Mouse (Mus musculus): ENCODE data around the gene Gm20509. TPM values are rescaled to one million over a fixed set of nuclear protein-coding genes. Genes with fewer than 3 reads are reported as not detected.

Gm20509 gene
- polyA plus RNA-seq, 1 experiment from 2014 or later, result not detected

GRCm38 (mm10) chr9:73079801-73080325 lies 22.4 kb upstream of the Gm20509 start:
- Histone ChIP-seq H3K27me3 (no peaks in the 10 kb centered on the region), H3K9me3 (no peaks in the 10 kb centered on the region), H3K4me2 (no peak overlapping the region), H3K36me3 (no peaks in the 10 kb centered on the region), H3K27ac (no peak overlapping the region), H3K9ac (replicated peaks) (no peak overlapping the region), H3K4me3 (replicated peaks) (no peak overlapping the region), H3K4me1 (replicated peaks) (no peaks in the 10 kb centered on the region)
- 57% methylated on average over 7 of the region's 7 CpGs for WGBS
- ATAC-seq (ENCODE audit: insufficient number of reproducible peaks, insufficient read depth, low FRiP score, low TSS enrichment, low read depth), result no peak

GRCm38 (mm10) chr9:73082291-73083000 lies 19.8 kb upstream of the Gm20509 start:
- H3K4me1 ChIP-seq (replicated peaks), result no peaks in the 10 kb centered on the region
- no peak for ATAC-seq (ENCODE audit: insufficient number of reproducible peaks, insufficient read depth, low FRiP score, low TSS enrichment, low read depth)
- H3K27me3 ChIP-seq, result no peaks in the 10 kb centered on the region
- no peaks in the 10 kb centered on the region for H3K9me3 ChIP-seq
- H3K36me3 ChIP-seq, result no peaks in the 10 kb centered on the region
- no peak overlapping the region for H3K4me2 ChIP-seq
- no peak overlapping the region for H3K9ac ChIP-seq (replicated peaks)
- H3K27ac ChIP-seq, result no peak overlapping the region
- 77% methylated on average over 8 of the region's 8 CpGs for WGBS
- H3K4me3 ChIP-seq (replicated peaks), result no peak overlapping the region

GRCm38 (mm10) chr9:73083956-73084355 lies 18.3 kb upstream of the Gm20509 start:
- Histone ChIP-seq H3K27me3 (no peaks in the 10 kb centered on the region), H3K4me1 (replicated peaks) (no peaks in the 10 kb centered on the region), H3K9ac (replicated peaks) (no peak overlapping the region), H3K27ac (no peak overlapping the region), H3K36me3 (no peaks in the 10 kb centered on the region), H3K4me3 (replicated peaks) (no peak overlapping the region), H3K9me3 (no peaks in the 10 kb centered on the region), H3K4me2 (no peak overlapping the region)
- no peak for ATAC-seq (ENCODE audit: insufficient number of reproducible peaks, insufficient read depth, low FRiP score, low TSS enrichment, low read depth)
- whole genome bisulfite sequencing, result 68% methylated on average over 6 of the region's 6 CpGs

GRCm38 (mm10) chr9:73085845-73086244 lies 16.4 kb upstream of the Gm20509 start:
- H3K9me3 ChIP-seq, result no peaks in the 10 kb centered on the region
- no peak overlapping the region for H3K27ac ChIP-seq
- H3K36me3 ChIP-seq, result no peaks in the 10 kb centered on the region
- no peak for ATAC-seq (ENCODE audit: insufficient number of reproducible peaks, insufficient read depth, low FRiP score, low TSS enrichment, low read depth)
- 0 out of 2 replicates have a peak, but pooled peaks cover 3% of the 10 kb centered on the region for H3K27me3 ChIP-seq
- H3K4me3 ChIP-seq (replicated peaks), result no peak overlapping the region
- H3K9ac ChIP-seq (replicated peaks), result no peak overlapping the region
- 86% methylated on average over 6 of the region's 6 CpGs for WGBS
- no peak overlapping the region for H3K4me2 ChIP-seq
- H3K4me1 ChIP-seq (replicated peaks), result no peaks in the 10 kb centered on the region

GRCm38 (mm10) chr9:73087121-73087520 lies 15.1 kb upstream of the Gm20509 start:
- 64% methylated on average over 8 of the region's 8 CpGs for WGBS
- Histone ChIP-seq H3K4me3 (replicated peaks) (no peak overlapping the region), H3K27me3 (0 out of 2 replicates have a peak, but pooled peaks cover 3% of the 10 kb centered on the region), H3K4me1 (replicated peaks) (no peaks in the 10 kb centered on the region), H3K36me3 (no peaks in the 10 kb centered on the region), H3K27ac (no peak overlapping the region), H3K9ac (replicated peaks) (no peak overlapping the region), H3K4me2 (no peak overlapping the region), H3K9me3 (no peaks in the 10 kb centered on the region)
- ATAC-seq (ENCODE audit: insufficient number of reproducible peaks, insufficient read depth, low FRiP score, low TSS enrichment, low read depth), result no peak

- H3K9ac ChIP-seq (replicated peaks), result no peak overlapping the region
- ATAC-seq (ENCODE audit: insufficient number of reproducible peaks, insufficient read depth, low FRiP score, low TSS enrichment, low read depth), result no peak
- H3K9me3 ChIP-seq, result no peaks in the 10 kb centered on the region
- H3K4me2 ChIP-seq, result no peak overlapping the region
- 0 out of 2 replicates have a peak, but pooled peaks cover 3% of the 10 kb centered on the region for H3K27me3 ChIP-seq
- no peak overlapping the region for H3K4me3 ChIP-seq (replicated peaks)
- H3K4me1 ChIP-seq (replicated peaks), result no peaks in the 10 kb centered on the region
- no peak overlapping the region for H3K27ac ChIP-seq
- 76% methylated on average over 5 of the region's 5 CpGs for WGBS
- H3K36me3 ChIP-seq, result no peaks in the 10 kb centered on the region
Measured at GRCm38 (mm10) chr9:73087581-73087980, 14.7 kb upstream of the Gm20509 start.

GRCm38 (mm10) chr9:73089222-73089920 lies 12.9 kb upstream of the Gm20509 start:
- Histone ChIP-seq H3K4me2 (no peak overlapping the region), H3K36me3 (no peaks in the 10 kb centered on the region), H3K27ac (no peak overlapping the region), H3K4me1 (replicated peaks) (no peaks in the 10 kb centered on the region), H3K4me3 (replicated peaks) (no peak overlapping the region), H3K27me3 (0 out of 2 replicates have a peak, but pooled peaks cover 3% of the 10 kb centered on the region), H3K9ac (replicated peaks) (0 out of 2 replicates have a peak overlapping the region, but pooled peaks have one; percentile 12), H3K9me3 (no peaks in the 10 kb centered on the region)
- WGBS, result 69% methylated on average over 16 of the region's 16 CpGs
- ATAC-seq (ENCODE audit: insufficient number of reproducible peaks, insufficient read depth, low FRiP score, low TSS enrichment, low read depth), result no peak

GRCm38 (mm10) chr9:73090121-73090520 lies 12.1 kb upstream of the Gm20509 start:
- no peaks in the 10 kb centered on the region for H3K4me1 ChIP-seq (replicated peaks)
- H3K36me3 ChIP-seq, result no peaks in the 10 kb centered on the region
- no peak overlapping the region for H3K4me3 ChIP-seq (replicated peaks)
- 85% methylated on average over 10 of the region's 10 CpGs for WGBS
- no peak overlapping the region for H3K9ac ChIP-seq (replicated peaks)
- peaks cover 4% of the 10 kb centered on the region for H3K27me3 ChIP-seq
- H3K4me2 ChIP-seq, result no peak overlapping the region
- H3K27ac ChIP-seq, result no peak overlapping the region
- no peaks in the 10 kb centered on the region for H3K9me3 ChIP-seq
- no peak for ATAC-seq (ENCODE audit: insufficient number of reproducible peaks, insufficient read depth, low FRiP score, low TSS enrichment, low read depth)

- 2% methylated on average over 1 of the region's 1 CpGs for WGBS
- no peaks in the 10 kb centered on the region for H3K9me3 ChIP-seq
Measured at GRCm38 (mm10) chr9:73091747-73092146, 10.5 kb upstream of the Gm20509 start.

GRCm38 (mm10) chr9:73094580-73094979 lies 7.7 kb upstream of the Gm20509 start:
- no peak overlapping the region for H3K27ac ChIP-seq
- WGBS, result 39% methylated on average over 17 of the region's 17 CpGs
- no peaks in the 10 kb centered on the region for H3K4me1 ChIP-seq (replicated peaks)
- no peaks in the 10 kb centered on the region for H3K9me3 ChIP-seq
- peaks cover 8% of the 10 kb centered on the region for H3K27me3 ChIP-seq
- no peak overlapping the region for H3K9ac ChIP-seq (replicated peaks)
- ATAC-seq (ENCODE audit: insufficient number of reproducible peaks, insufficient read depth, low FRiP score, low TSS enrichment, low read depth), result no peak
- H3K36me3 ChIP-seq, result no peaks in the 10 kb centered on the region
- H3K4me3 ChIP-seq (replicated peaks), result no peak overlapping the region
- H3K4me2 ChIP-seq, result 0 out of 2 replicates have a peak overlapping the region, but pooled peaks have one; percentile 10

More at GRCm38 (mm10) chr9:73091747-73092146, 10.5 kb upstream of the Gm20509 start:
- H3K4me3 ChIP-seq (replicated peaks), result no peak overlapping the region
- ATAC-seq (ENCODE audit: insufficient number of reproducible peaks, insufficient read depth, low FRiP score, low TSS enrichment, low read depth), result no peak
- H3K4me2 ChIP-seq, result no peak overlapping the region
- no peaks in the 10 kb centered on the region for H3K36me3 ChIP-seq
- no peak overlapping the region for H3K9ac ChIP-seq (replicated peaks)
- H3K27me3 ChIP-seq, result peaks cover 11% of the 10 kb centered on the region
- no peak overlapping the region for H3K27ac ChIP-seq
- no peaks in the 10 kb centered on the region for H3K4me1 ChIP-seq (replicated peaks)

- Histone ChIP-seq H3K27me3 (peaks cover 20% of the 10 kb centered on the region), H3K36me3 (no peaks in the 10 kb centered on the region)
Measured at GRCm38 (mm10) chr9:73097898-73098297, 4.4 kb upstream of the Gm20509 start.

More at GRCm38 (mm10) chr9:73097898-73098297, 4.4 kb upstream of the Gm20509 start:
- no peak for ATAC-seq (ENCODE audit: insufficient number of reproducible peaks, insufficient read depth, low FRiP score, low TSS enrichment, low read depth)
- Histone ChIP-seq H3K4me2 (no peak overlapping the region), H3K9me3 (no peaks in the 10 kb centered on the region), H3K9ac (replicated peaks) (no peak overlapping the region), H3K27ac (no peak overlapping the region), H3K4me3 (replicated peaks) (no peak overlapping the region), H3K4me1 (replicated peaks) (0 out of 2 replicates have a peak, but pooled peaks cover under 1% of the 10 kb centered on the region)
- 75% methylated on average over 2 of the region's 2 CpGs for WGBS

Data from limb, embryonic 12.5 days (tissue).